Mouse (Mus musculus): Measurements from ENCODE around the gene Micall1.

Micall1 gene

GRCm38 (mm10) chr15:79108421-79109320, at the start of gene Micall1:
Gene Micall1, plus strand, starts transcription at chr15:79108898.
- DNase-seq (ENCODE audit: low spot score): peak; percentile 91

GRCm38 (mm10) chr15:79060887-79061565, 47.7 kb upstream of the Micall1 start:
- DNase-seq (ENCODE audit: low spot score): peak; percentile 71

GRCm38 (mm10) chr15:79062376-79063159, 46.1 kb upstream of the Micall1 start, which contains the start of gene Ankrd54:
Gene Ankrd54, minus strand, starts transcription at chr15:79062893.
- DNase-seq (ENCODE audit: low spot score): peak; percentile 100

- DNase-seq (ENCODE audit: low spot score): no peak
These were observed 45.4 kb upstream of the Micall1 start for GRCm38 (mm10) chr15:79063160-79063740.

GRCm38 (mm10) chr15:79065086-79065770, 43.5 kb upstream of the Micall1 start:
- DNase-seq (ENCODE audit: low spot score): peak; percentile 33

- peak; percentile 73 for DNase-seq (ENCODE audit: low spot score)
These were observed 42.4 kb upstream of the Micall1 start for GRCm38 (mm10) chr15:79066276-79066675.

GRCm38 (mm10) chr15:79067631-79068030, 41.1 kb upstream of the Micall1 start:
- DNase-seq (ENCODE audit: low spot score): no peak

GRCm38 (mm10) chr15:79068416-79068815, 40.3 kb upstream of the Micall1 start:
- DNase-seq (ENCODE audit: low spot score): no peak

- peak; percentile 72 for DNase-seq (ENCODE audit: low spot score)
These were observed 37.3 kb upstream of the Micall1 start for GRCm38 (mm10) chr15:79071117-79072039.

- DNase-seq (ENCODE audit: low spot score): no peak
These were observed 34.9 kb upstream of the Micall1 start for GRCm38 (mm10) chr15:79073752-79074151.

- no peak for DNase-seq (ENCODE audit: low spot score)
These were observed 34.3 kb upstream of the Micall1 start for GRCm38 (mm10) chr15:79074446-79074845.

- DNase-seq (ENCODE audit: low spot score): peak; percentile 93
These were observed 33.7 kb upstream of the Micall1 start, which contains the start of gene Eif3l for GRCm38 (mm10) chr15:79074913-79075532. Gene Eif3l, plus strand, starts transcription at chr15:79075179.

- no peak for DNase-seq (ENCODE audit: low spot score)
These were observed 32.9 kb upstream of the Micall1 start for GRCm38 (mm10) chr15:79075658-79076365.

- no peak for DNase-seq (ENCODE audit: low spot score)
These were observed 29.1 kb upstream of the Micall1 start for GRCm38 (mm10) chr15:79079567-79079966.

GRCm38 (mm10) chr15:79092284-79092683, 16.4 kb upstream of the Micall1 start:
- peak; percentile 67 for DNase-seq (ENCODE audit: low spot score)

GRCm38 (mm10) chr15:79093083-79093839, 15.4 kb upstream of the Micall1 start:
- peak; percentile 74 for DNase-seq (ENCODE audit: low spot score)

- DNase-seq (ENCODE audit: low spot score): no peak
These were observed 13.2 kb upstream of the Micall1 start for GRCm38 (mm10) chr15:79095483-79095882.

- peak; percentile 52 for DNase-seq (ENCODE audit: low spot score)
These were observed 12.1 kb upstream of the Micall1 start for GRCm38 (mm10) chr15:79096556-79096955.
